Mouse (Mus musculus) cortical plate, adult 2 months (tissue): ENCODE measurements at regions not wholly inside any gene's neighbourhood (a gene's known extent, or its start where the extent isn't known, plus 50 kb on each side); places are given as distances from the start of the nearest gene placed in this dataset.

ENCODE experiments used
- CTCF ChIP-seq: fragments of 200-500 bp; IDR thresholded peaks from 2 replicates; pipeline ENCODE4 v1.5.1; 2011; ENCODE audit warnings: mild to moderate bottlenecking, control low read depth, low read length; ENCODE audit not compliant: insufficient read depth; ENCODE audit errors: extremely low read depth
- POLR2A ChIP-seq: fragments of 200-500 bp; IDR thresholded peaks from 2 replicates; pipeline ENCODE4 v1.6.1; 2011; ENCODE audit warnings: mild to moderate bottlenecking, low read length, control low read depth; ENCODE audit not compliant: insufficient read depth; ENCODE audit errors: extremely low read depth

DNA sequence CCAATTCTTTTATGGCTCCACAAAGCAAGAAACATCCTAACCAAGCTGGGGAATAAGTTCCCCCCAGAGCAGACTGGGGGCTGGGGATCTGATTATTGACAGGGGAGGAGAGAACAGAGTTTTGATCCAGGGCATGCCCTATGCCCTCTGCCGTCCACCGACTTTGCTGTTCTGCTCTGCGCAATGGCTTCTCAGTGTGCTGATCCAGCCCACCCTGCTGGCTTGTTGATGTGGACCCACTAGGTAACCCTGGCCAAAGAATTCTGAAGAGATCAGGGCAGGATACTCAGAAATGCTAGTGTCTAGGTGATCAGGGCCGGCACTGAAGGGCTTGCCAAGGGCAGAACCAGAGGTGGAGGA is 327.8 kb upstream of the Sall1 start:
- TF ChIP-seq POLR2A (no peak), CTCF (no peak)
